Mouse (Mus musculus): ENCODE results near the gene St6galnac4. TPM values are rescaled to one million over a fixed set of nuclear protein-coding genes. Genes with fewer than 3 reads are reported as not detected.

The St6galnac4 gene
- total and polyA plus RNA-seq, 2 experiments from 2014 or later = 31.3 to 35.5 TPM

GRCm38 (mm10) chr2:32647366-32647765 is 60.5 kb downstream of the St6galnac4 start:
- Histone ChIP-seq H3K27me3 (ENCODE audit: insufficient read depth, low read length) (no peaks in the 10 kb centered on the region), H3K9ac (no peak overlapping the region), H3K4me3 (ENCODE audit: low read depth, low read length) (0 out of 2 replicates have a peak overlapping the region, but pooled peaks have one; percentile 1), H3K36me3 (ENCODE audit: insufficient read depth) (no peaks in the 10 kb centered on the region), H3K4me1 (ENCODE audit: insufficient read depth) (no peaks in the 10 kb centered on the region), H3K4me2 (ENCODE audit: low read depth) (no peak overlapping the region), H3K27ac (ENCODE audit: low read depth, low read length) (no peak overlapping the region), H3K9me3 (ENCODE audit: low read length) (no peaks in the 10 kb centered on the region)
- DNase-seq (no peak), ATAC-seq (no peak)
- WGBS = 85% methylated on average over 7 of the region's 7 CpGs
- TF ChIP-seq CTCF (IDR thresholded peaks at IDR 0.05; ENCODE audit: low read depth) = no peak

Other genes starting within 250 kb of the St6galnac4 start
- gene Ciz1, start 234.8 kb upstream of the St6galnac4 start, total RNA-seq (2014; rRNA removed) = 62.6 and 78.2 TPM in 2 replicates
- gene Ciz1, start 234.8 kb upstream of the St6galnac4 start, polyA plus RNA-seq (2015; fragmentation: Nextera tagmentation; extraction: Ambion mirVana) = 51.5 and 52.9 TPM in 2 replicates
- gene Dnm1, start 233.8 kb upstream of the St6galnac4 start, total RNA-seq (2014; rRNA removed) = 76.2 and 106 TPM in 2 replicates
- gene Dnm1, start 233.8 kb upstream of the St6galnac4 start, polyA plus RNA-seq (2015; fragmentation: Nextera tagmentation; extraction: Ambion mirVana) = 47.9 and 71.6 TPM in 2 replicates
- 197 and 210 TPM in 2 replicates for gene 1110008P14Rik, start 205.2 kb upstream of the St6galnac4 start, total RNA-seq (2014; rRNA removed)
- 160 and 186 TPM in 2 replicates for gene 1110008P14Rik, start 205.2 kb upstream of the St6galnac4 start, polyA plus RNA-seq (2015; fragmentation: Nextera tagmentation; extraction: Ambion mirVana)
- 0.54 and 1.2 TPM in 2 replicates for gene Lcn2, start 198.8 kb upstream of the St6galnac4 start, total RNA-seq (2014; rRNA removed)
- gene Lcn2, start 198.8 kb upstream of the St6galnac4 start, polyA plus RNA-seq (2015; fragmentation: Nextera tagmentation; extraction: Ambion mirVana) = 0.63 and 1.0 TPM in 2 replicates
- 32.1 and 37.5 TPM in 2 replicates for gene Ptges2, start 191.2 kb upstream of the St6galnac4 start, total RNA-seq (2014; rRNA removed)
- 54.9 and 58.6 TPM in 2 replicates for gene Ptges2, start 191.2 kb upstream of the St6galnac4 start, polyA plus RNA-seq (2015; fragmentation: Nextera tagmentation; extraction: Ambion mirVana)
- gene Naif1, start 136.6 kb upstream of the St6galnac4 start, total RNA-seq (2014; rRNA removed) = 3.8 and 4.5 TPM in 2 replicates
- 2.4 and 3.9 TPM in 2 replicates for gene Naif1, start 136.6 kb upstream of the St6galnac4 start, polyA plus RNA-seq (2015; fragmentation: Nextera tagmentation; extraction: Ambion mirVana)
- gene Slc25a25, start 135.7 kb upstream of the St6galnac4 start, total RNA-seq (2014; rRNA removed) = 55.4 and 62.5 TPM in 2 replicates
- gene Slc25a25, start 135.7 kb upstream of the St6galnac4 start, polyA plus RNA-seq (2015; fragmentation: Nextera tagmentation; extraction: Ambion mirVana) = 38.3 and 40.9 TPM in 2 replicates
- gene Fam102a, start 51.8 kb upstream of the St6galnac4 start, total RNA-seq (2014; rRNA removed) = 17.6 and 19.7 TPM in 2 replicates
- 7.2 and 7.5 TPM in 2 replicates for gene Fam102a, start 51.8 kb upstream of the St6galnac4 start, polyA plus RNA-seq (2015; fragmentation: Nextera tagmentation; extraction: Ambion mirVana)
- 59.2 and 60.5 TPM in 2 replicates for gene Dpm2, start 16.2 kb upstream of the St6galnac4 start, total RNA-seq (2014; rRNA removed)
- 142 and 152 TPM in 2 replicates for gene Dpm2, start 16.2 kb upstream of the St6galnac4 start, polyA plus RNA-seq (2015; fragmentation: Nextera tagmentation; extraction: Ambion mirVana)
- 6.4 and 11.8 TPM in 2 replicates for gene Pip5kl1, start 12.3 kb upstream of the St6galnac4 start, total RNA-seq (2014; rRNA removed)
- gene Pip5kl1, start 12.3 kb upstream of the St6galnac4 start, polyA plus RNA-seq (2015; fragmentation: Nextera tagmentation; extraction: Ambion mirVana) = 5.6 and 8.2 TPM in 2 replicates
- 0.38 and 1.0 TPM in 2 replicates for gene 9430097D07Rik, start 11.4 kb upstream of the St6galnac4 start, total RNA-seq (2014; rRNA removed)
- 0.26 and 0.45 TPM in 2 replicates for gene 9430097D07Rik, start 11.4 kb upstream of the St6galnac4 start, polyA plus RNA-seq (2015; fragmentation: Nextera tagmentation; extraction: Ambion mirVana)
- 65.3 and 72.9 TPM in 2 replicates for gene St6galnac6, start 12.6 kb downstream of the St6galnac4 start, total RNA-seq (2014; rRNA removed)
- gene St6galnac6, start 12.6 kb downstream of the St6galnac4 start, polyA plus RNA-seq (2015; fragmentation: Nextera tagmentation; extraction: Ambion mirVana) = 34.8 and 42.3 TPM in 2 replicates
- 114 and 123 TPM in 2 replicates for gene Ak1, start 34.7 kb downstream of the St6galnac4 start, total RNA-seq (2014; rRNA removed)
- gene Ak1, start 34.7 kb downstream of the St6galnac4 start, polyA plus RNA-seq (2015; fragmentation: Nextera tagmentation; extraction: Ambion mirVana) = 119 and 123 TPM in 2 replicates
- gene Eng, start 59.5 kb downstream of the St6galnac4 start, total RNA-seq (2014; rRNA removed) = 8.2 and 14.7 TPM in 2 replicates
- 19.3 and 22.1 TPM in 2 replicates for gene Eng, start 59.5 kb downstream of the St6galnac4 start, polyA plus RNA-seq (2015; fragmentation: Nextera tagmentation; extraction: Ambion mirVana)
- gene Fpgs, start 117.0 kb downstream of the St6galnac4 start, total RNA-seq (2014; rRNA removed) = 22.4 and 31.5 TPM in 2 replicates
- 20.7 and 22.0 TPM in 2 replicates for gene Fpgs, start 117.0 kb downstream of the St6galnac4 start, polyA plus RNA-seq (2015; fragmentation: Nextera tagmentation; extraction: Ambion mirVana)
- gene Cdk9, start 126.0 kb downstream of the St6galnac4 start, total RNA-seq (2014; rRNA removed) = 90.5 and 94.5 TPM in 2 replicates
- 66.5 and 67.5 TPM in 2 replicates for gene Cdk9, start 126.0 kb downstream of the St6galnac4 start, polyA plus RNA-seq (2015; fragmentation: Nextera tagmentation; extraction: Ambion mirVana)
- gene Sh2d3c, start 134.0 kb downstream of the St6galnac4 start, total RNA-seq (2014; rRNA removed) = 16.5 and 24.1 TPM in 2 replicates
- 41.3 and 48.9 TPM in 2 replicates for gene Sh2d3c, start 134.0 kb downstream of the St6galnac4 start, polyA plus RNA-seq (2015; fragmentation: Nextera tagmentation; extraction: Ambion mirVana)
- 2.1 and 4.3 TPM in 2 replicates for gene 6330409D20Rik, start 153.9 kb downstream of the St6galnac4 start, total RNA-seq (2014; rRNA removed)
- gene 6330409D20Rik, start 153.9 kb downstream of the St6galnac4 start, polyA plus RNA-seq (2015; fragmentation: Nextera tagmentation; extraction: Ambion mirVana) = 2.2 and 2.9 TPM in 2 replicates
- gene Tor2a, start 170.1 kb downstream of the St6galnac4 start, total RNA-seq (2014; rRNA removed) = 51.4 and 54.3 TPM in 2 replicates
- gene Tor2a, start 170.1 kb downstream of the St6galnac4 start, polyA plus RNA-seq (2015; fragmentation: Nextera tagmentation; extraction: Ambion mirVana) = 40.7 and 44.8 TPM in 2 replicates
- gene Ttc16, start 188.5 kb downstream of the St6galnac4 start, total RNA-seq (2014; rRNA removed) = 1.00 and 1.8 TPM in 2 replicates
- gene Ttc16, start 188.5 kb downstream of the St6galnac4 start, polyA plus RNA-seq (2015; fragmentation: Nextera tagmentation; extraction: Ambion mirVana) = 0.68 and 1.2 TPM in 2 replicates
- 2.4 and 5.5 TPM in 2 replicates for gene Ptrh1, start 188.7 kb downstream of the St6galnac4 start, total RNA-seq (2014; rRNA removed)
- gene Ptrh1, start 188.7 kb downstream of the St6galnac4 start, polyA plus RNA-seq (2015; fragmentation: Nextera tagmentation; extraction: Ambion mirVana) = 4.0 and 4.8 TPM in 2 replicates
- 1.0 and 1.2 TPM in 2 replicates for gene Cfap157, start 197.3 kb downstream of the St6galnac4 start, total RNA-seq (2014; rRNA removed)
- 0.94 and 2.8 TPM in 2 replicates for gene Cfap157, start 197.3 kb downstream of the St6galnac4 start, polyA plus RNA-seq (2015; fragmentation: Nextera tagmentation; extraction: Ambion mirVana)